Mouse (Mus musculus): ENCODE data around the gene Dock11.

Dock11 gene

GRCm38 (mm10) chrX:35888087-35888895 is at the start of gene Dock11:
Gene Dock11 (plus strand): TSS chrX:35888832.
- DNase-seq (ENCODE audit: low read depth in 2 of 2, low spot score in 2 of 2): peak; percentile 59 to 71

DNA sequence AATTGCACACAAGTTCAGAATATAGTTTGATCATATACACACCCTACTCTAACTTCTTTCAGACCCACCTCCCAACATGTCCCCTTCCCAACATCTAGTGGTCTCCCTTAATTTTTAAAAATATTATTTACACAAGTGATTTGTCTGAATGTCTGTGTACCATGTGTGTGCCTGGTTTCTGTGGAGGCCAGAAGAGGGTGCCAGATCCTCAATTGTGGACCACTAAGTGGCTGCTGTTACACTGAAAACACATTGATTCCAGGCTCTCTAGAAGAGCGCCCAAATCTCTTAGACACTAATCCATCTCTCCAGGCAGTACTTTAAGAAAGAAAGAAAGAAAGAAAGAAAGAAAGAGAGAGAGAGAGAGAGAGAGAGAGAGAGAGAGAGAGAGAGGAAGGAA is 8.9 kb upstream of the Dock11 start:
- peak in 1 of 2 experiments; percentile 23 for DNase-seq (ENCODE audit: low read depth in 2 of 2, low spot score in 2 of 2)

GRCm38 (mm10) chrX:35888945-35889799 is 540 bp downstream of the Dock11 start:
- DNase-seq (ENCODE audit: low read depth in 2 of 2, low spot score in 2 of 2): peak; percentile 37 to 57

DNA sequence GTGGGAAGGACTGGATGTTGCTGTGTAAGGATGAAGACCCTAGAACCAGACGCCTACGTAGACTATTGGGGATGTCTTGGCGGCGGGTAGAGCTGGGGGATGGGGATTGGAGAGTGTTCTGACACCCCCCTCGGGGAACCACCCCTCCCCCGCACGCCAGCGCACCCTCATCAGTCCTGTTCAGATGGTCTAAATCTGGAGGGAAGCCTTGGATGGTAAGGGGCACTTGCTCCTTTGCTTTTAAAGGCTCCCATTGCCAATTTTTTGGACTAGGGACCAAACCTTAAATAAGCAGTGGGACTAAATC is 1.1 kb downstream of the Dock11 start:
- no peak for DNase-seq (ENCODE audit: low read depth in 2 of 2, low spot score in 2 of 2)

- no peak for DNase-seq (ENCODE audit: low read depth in 2 of 2, low spot score in 2 of 2)
Observed at GRCm38 (mm10) chrX:35891534-35892125, 3.0 kb downstream of the Dock11 start.

DNA sequence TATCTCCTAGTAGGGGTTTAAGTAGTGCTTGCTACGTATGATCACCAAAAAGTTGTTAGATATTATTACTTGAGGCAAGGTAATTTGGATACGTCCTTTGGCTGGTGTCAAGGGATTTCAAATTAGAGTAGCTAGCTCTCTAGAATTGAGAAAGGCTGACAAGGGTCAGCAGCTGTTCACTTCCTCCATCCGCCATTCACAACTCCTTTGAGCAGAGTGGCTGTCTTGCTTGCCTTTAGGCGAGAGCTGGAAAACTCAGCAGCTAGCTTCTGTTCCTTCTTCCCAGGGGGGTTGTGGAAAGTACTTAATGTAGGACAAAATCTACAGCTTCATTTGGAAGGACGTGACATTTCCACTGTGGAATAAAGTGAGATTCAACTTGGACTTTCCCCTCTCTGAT is 3.7 kb downstream of the Dock11 start:
- DNase-seq (ENCODE audit: low read depth in 2 of 2, low spot score in 2 of 2): no peak

GRCm38 (mm10) chrX:35897648-35898500 is 9.2 kb downstream of the Dock11 start:
- peak in 1 of 2 experiments; percentile 11 for DNase-seq (ENCODE audit: low read depth in 2 of 2, low spot score in 2 of 2)

DNA sequence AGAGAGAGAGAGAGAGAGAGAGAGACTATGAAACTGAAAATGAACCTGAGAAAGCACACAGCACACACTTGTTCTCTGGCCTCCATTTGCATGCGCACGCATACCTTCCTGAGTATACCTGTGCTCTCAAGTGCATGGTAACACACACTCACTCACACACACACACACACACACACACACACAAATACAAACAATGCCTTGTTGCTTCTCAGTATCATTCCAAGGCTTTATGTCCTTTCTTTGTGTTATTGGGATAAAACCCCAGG is 9.8 kb downstream of the Dock11 start:
- no peak for DNase-seq (ENCODE audit: low read depth in 2 of 2, low spot score in 2 of 2)

DNA sequence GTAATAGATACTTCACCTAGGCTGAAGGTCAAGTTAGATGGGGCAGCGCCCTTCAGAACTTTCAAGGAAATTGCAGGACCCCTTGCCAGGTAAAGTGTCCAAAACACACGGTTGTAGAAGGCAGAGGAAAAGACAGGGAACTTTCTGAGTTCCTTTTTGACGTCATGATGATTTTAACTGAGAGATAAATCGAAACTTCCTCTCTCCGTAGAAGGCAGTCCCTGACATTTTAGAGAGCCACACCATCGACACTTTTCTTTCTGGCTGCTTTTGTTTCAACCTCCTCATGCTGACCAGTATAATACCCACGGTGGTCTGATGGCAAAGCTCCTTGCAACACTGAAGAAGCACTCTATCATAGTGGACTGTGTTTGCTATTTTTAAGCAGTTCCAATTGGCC is 15.7 kb downstream of the Dock11 start:
- DNase-seq (ENCODE audit: low read depth in 2 of 2, low spot score in 2 of 2): no peak

DNA sequence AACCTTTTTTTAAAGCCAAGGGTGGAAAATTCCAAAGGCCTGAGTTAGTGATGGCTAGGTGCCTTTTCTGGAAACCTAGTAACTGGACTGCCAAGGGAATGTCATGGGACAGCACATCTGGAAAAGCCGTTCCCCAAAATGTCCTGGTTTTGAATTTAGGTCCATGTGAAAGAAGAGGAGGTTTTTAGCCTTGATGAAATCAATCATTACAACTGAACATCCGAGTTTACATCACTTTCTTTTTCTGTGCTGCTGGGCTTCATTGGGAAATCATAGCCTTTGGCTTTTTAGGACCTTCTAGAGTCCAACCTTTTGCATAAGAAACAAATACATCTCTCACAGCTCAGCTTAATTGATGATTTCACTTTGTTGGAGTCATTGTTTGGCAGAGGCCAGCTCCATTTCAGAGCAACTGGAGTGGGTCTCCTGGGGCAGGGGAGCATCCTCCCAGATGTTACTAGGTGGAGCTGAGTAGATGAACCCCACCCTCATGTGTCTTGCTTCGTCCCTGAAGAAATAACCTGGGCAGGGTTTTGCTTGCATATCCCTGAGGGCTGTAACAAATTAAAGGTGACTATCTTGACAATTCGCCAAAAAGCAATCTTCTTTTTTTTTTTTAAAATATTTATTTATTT is 18.2 kb downstream of the Dock11 start:
- no peak for DNase-seq (ENCODE audit: low read depth in 2 of 2, low spot score in 2 of 2)

GRCm38 (mm10) chrX:35919558-35919957 is 30.9 kb downstream of the Dock11 start:
- no peak for DNase-seq (ENCODE audit: low read depth in 2 of 2, low spot score in 2 of 2)

- DNase-seq (ENCODE audit: low read depth in 2 of 2, low spot score in 2 of 2): no peak
Observed at GRCm38 (mm10) chrX:35920096-35920607, 31.5 kb downstream of the Dock11 start.

DNA sequence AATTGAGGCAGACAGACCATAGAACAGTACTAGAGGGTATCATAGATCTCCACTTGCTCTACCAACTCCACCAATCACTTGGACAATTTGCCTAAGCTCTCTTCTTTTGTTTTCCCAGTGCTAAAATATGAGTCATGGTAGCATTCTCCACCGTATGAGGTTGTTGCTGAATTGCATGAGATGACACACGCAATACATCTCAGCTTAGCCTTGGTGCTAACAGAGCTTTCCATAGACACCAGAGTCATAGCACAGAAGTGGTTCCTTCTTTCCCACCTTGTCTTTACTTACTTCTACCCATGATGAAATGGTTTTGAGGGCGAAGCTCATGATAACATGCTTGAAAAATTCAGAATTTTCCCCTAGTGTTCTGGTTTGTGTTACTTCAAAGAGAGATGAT is 33.3 kb downstream of the Dock11 start:
- no peak for DNase-seq (ENCODE audit: low read depth in 2 of 2, low spot score in 2 of 2)

DNA sequence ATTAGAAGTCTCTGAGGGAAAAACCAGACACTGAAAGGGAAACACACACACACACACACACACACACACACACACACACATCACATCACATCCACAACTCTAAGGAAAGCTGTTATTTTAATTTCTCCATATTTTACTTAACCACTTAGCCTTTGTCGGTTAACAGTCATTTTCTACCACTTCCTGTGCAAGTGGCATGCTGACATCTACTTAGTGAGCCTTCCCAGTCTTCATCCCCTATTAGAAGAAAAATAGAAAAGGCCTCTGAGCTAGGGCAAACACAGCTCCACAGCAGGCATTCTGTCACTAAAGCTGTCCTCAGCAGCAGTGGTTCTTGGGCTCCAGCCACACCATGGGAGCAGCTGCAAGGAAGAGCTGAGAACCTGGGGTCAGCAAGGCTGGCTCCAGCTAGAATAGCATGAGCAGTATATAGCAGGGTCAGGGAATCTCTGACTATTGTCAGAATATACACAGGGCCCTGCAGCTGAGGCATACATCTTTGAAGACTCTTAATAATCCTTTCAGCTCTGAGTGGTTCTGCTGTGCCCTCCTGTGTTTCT is 36.2 kb downstream of the Dock11 start:
- DNase-seq (ENCODE audit: low read depth in 2 of 2, low spot score in 2 of 2): no peak

- DNase-seq (ENCODE audit: low read depth in 2 of 2, low spot score in 2 of 2): no peak
Observed at GRCm38 (mm10) chrX:35930094-35930933, 41.7 kb downstream of the Dock11 start.

DNA sequence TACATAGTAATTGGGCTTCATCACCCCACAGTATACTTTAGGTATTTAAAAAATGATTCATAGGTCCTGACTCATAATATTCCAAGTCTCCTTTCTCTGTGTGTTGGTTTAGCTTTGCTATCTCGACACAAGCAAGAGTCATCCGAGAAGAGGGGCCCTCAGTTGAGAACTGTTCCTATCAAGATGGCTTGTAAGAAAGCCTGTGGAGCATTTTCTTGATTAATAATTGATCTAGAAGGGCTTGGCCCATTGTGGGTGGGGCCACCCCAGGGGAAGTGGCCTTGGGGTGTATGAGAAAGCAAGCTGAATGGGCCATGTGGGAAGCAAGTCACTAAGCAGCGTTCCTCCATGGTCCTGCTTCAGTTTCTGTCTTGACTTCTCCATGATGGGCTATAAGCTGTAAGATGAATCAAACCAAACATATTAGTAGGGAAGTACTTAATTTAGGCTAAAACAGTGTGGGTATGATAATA is 42.3 kb downstream of the Dock11 start:
- DNase-seq (ENCODE audit: low read depth in 2 of 2, low spot score in 2 of 2): no peak

- DNase-seq (ENCODE audit: low read depth in 2 of 2, low spot score in 2 of 2): no peak
Observed at GRCm38 (mm10) chrX:35931945-35932344, 43.3 kb downstream of the Dock11 start.

DNA sequence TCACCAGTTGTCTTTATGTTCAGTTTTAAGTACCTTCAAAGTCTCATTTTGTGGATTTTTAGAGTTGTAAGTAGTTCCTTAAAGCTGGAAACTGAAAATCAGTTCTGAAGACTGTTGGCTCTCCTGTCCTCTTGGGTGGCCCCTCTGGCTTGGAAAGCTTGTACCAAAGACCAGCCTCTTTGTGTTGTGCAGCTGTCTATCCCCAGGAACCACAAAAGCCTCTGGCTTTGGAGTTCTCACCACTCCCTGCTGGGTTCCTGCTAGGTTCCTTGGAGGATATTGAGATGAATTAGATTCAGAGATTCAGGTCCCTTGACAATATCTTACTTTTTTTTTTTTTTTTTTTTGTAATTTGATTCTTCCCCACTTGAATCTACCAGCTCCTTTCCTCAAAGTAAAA is 44.3 kb downstream of the Dock11 start:
- no peak for DNase-seq (ENCODE audit: low read depth in 2 of 2, low spot score in 2 of 2)

GRCm38 (mm10) chrX:35938112-35938511 is 49.5 kb downstream of the Dock11 start:
- no peak for DNase-seq (ENCODE audit: low read depth in 2 of 2, low spot score in 2 of 2)
